Mouse (Mus musculus) embryonic fibroblast, embryonic 13.5 days (primary cell): ENCODE measurements at regions not wholly inside any gene's neighbourhood (a gene's known extent, or its start where the extent isn't known, plus 50 kb on each side); places are given as distances from the start of the nearest gene placed in this dataset.
A peak's percentile ranks its signal among the peaks of the same experiment; 100 is the strongest.

ENCODE experiments used
- H3K27ac ChIP-seq: 2 replicates; pipeline ENCODE4 v1.5.1; 2012; ENCODE audit warnings: low read length, control low read depth, inconsistent platforms; ENCODE audit not compliant: insufficient read depth
- H3K4me1 ChIP-seq: 2 replicates; pipeline ENCODE4 v1.6.1; 2011; ENCODE audit warnings: low read length; ENCODE audit not compliant: control insufficient read depth, insufficient read depth
- H3K4me3 ChIP-seq: 2 replicates; pipeline ENCODE4 v1.5.1; 2011; ENCODE audit warnings: mild to moderate bottlenecking, control low read depth, low read length; ENCODE audit not compliant: insufficient read depth
- CTCF ChIP-seq: IDR thresholded peaks from 2 replicates; pipeline ENCODE4 v1.5.1; 2011; ENCODE audit warnings: mild to moderate bottlenecking, control low read depth, low read length, moderate library complexity, borderline replicate concordance; ENCODE audit not compliant: insufficient read depth
- POLR2A ChIP-seq: IDR thresholded peaks from 2 replicates; pipeline ENCODE4 v1.6.1; 2011; ENCODE audit warnings: low read depth, mild to moderate bottlenecking, control low read depth, low read length, moderate library complexity

- Histone ChIP-seq H3K4me1 (peaks cover 24% of the 10 kb centered on the region), H3K27ac (peak overlapping the region; percentile 65), H3K4me3 (no peak overlapping the region)
- TF ChIP-seq POLR2A, result no peak
- TF ChIP-seq CTCF, result no peak
Observed at GRCm38 (mm10) chr10:91240856-91241610, 59.9 kb upstream of the Tmpo start.

GRCm38 (mm10) chr10:91240320-91240719 lies 59.2 kb upstream of the Tmpo start:
- H3K4me1 ChIP-seq, result peaks cover 24% of the 10 kb centered on the region
- no peak for TF ChIP-seq POLR2A
- TF ChIP-seq CTCF, result no peak
- no peak overlapping the region for H3K4me3 ChIP-seq
- peak overlapping the region; percentile 25; the same call in 1 of the 2 replicates for H3K27ac ChIP-seq

GRCm38 (mm10) chr10:91236844-91237243 lies 55.7 kb upstream of the Tmpo start:
- Histone ChIP-seq H3K27ac (0 out of 2 replicates have a peak overlapping the region, but pooled peaks have one; percentile 38), H3K4me3 (no peak overlapping the region), H3K4me1 (peaks cover 17% of the 10 kb centered on the region)
- no peak for TF ChIP-seq POLR2A
- TF ChIP-seq CTCF, result no peak

- no peak for TF ChIP-seq POLR2A
- no peak for TF ChIP-seq CTCF
- H3K27ac ChIP-seq, result no peak overlapping the region
- peaks cover 11% of the 10 kb centered on the region for H3K4me1 ChIP-seq
- no peak overlapping the region for H3K4me3 ChIP-seq
Observed at GRCm38 (mm10) chr10:91234709-91235108, 53.6 kb upstream of the Tmpo start.
